Mouse (Mus musculus): ENCODE data around the gene Btbd35f21.
"Not testable (repeated sequence)": the region's sequence is repeated elsewhere in the genome, so short reads cannot be mapped to it uniquely, and the experiment has no call there.

Gene Btbd35f21

DNA sequence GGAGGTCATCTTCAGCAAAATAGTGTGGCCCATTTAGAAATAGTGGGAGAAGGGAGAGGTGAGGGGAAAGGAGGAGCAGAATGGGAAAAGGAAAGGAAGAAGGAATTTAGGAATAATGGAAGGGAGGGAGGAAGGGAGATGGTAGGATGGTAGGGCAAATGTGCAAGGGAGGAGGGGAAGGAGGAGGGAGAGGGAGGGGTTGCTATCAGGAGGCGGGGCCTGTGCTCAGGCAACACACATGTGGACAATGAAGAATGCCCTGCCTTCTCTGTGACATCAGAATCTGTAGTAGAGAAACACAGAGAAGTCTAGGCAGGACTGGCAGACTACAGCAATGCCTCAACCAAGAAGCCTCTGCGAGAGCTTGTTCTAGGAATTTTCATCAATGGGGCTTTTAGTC lies at the start of gene Btbd35f21:
Gene Btbd35f21, plus strand, starts transcription at position 301 of the 400 bp plus-strand sequence.
- DNase-seq (ENCODE audit: low spot score): not testable (repeated sequence)

All from urinary bladder, postnatal 14 days (tissue).